Mouse (Mus musculus) limb, embryonic 14.5 days (tissue): Measurements from ENCODE around the gene Nrxn3. TPM values are rescaled to one million over a fixed set of nuclear protein-coding genes. Genes with fewer than 3 reads are reported as not detected.

Experiments used
- ATAC-seq: fragments of 200-750 bp; cut with Nextera tagmentation; 2 replicates; pipeline ENCODE4 v1.8.0; 2017; ENCODE audit warnings: low read depth, moderate number of reproducible peaks, moderate TSS enrichment; ENCODE audit not compliant: low FRiP score
- DNase-seq: peaks from one replicate; pipeline ENCODE4 v3.0.0-alpha.2; 2015; ENCODE audit warnings: low spot score
- H3K27ac ChIP-seq: fragments of 300-500 bp; sonication (generic); replicated peaks from 2 replicates; pipeline ENCODE4 v1.5.1; 2014; ENCODE audit warnings: low read depth, mild to moderate bottlenecking, low read length, moderate library complexity, mixed read lengths
- H3K27me3 ChIP-seq: fragments of 300-500 bp; sonication (generic); 2 replicates; pipeline ENCODE4 v1.6.1; 2014; ENCODE audit warnings: low read length, mixed read lengths; ENCODE audit not compliant: control insufficient read depth, insufficient read depth
- H3K36me3 ChIP-seq: fragments of 300-500 bp; sonication (generic); 2 replicates; pipeline ENCODE4 v1.6.1; 2014; ENCODE audit warnings: mild to moderate bottlenecking, low read length, moderate library complexity, mixed read lengths; ENCODE audit not compliant: control insufficient read depth, insufficient read depth
- H3K4me1 ChIP-seq: fragments of 300-500 bp; sonication (generic); 2 replicates; pipeline ENCODE4 v1.6.1; 2014; ENCODE audit warnings: antibody characterized with exemption, low read length, mixed read lengths; ENCODE audit not compliant: control insufficient read depth, insufficient read depth
- H3K4me2 ChIP-seq: fragments of 300-500 bp; sonication (generic); replicated peaks from 2 replicates; pipeline ENCODE4 v1.6.1; 2014; ENCODE audit warnings: low read depth, mild to moderate bottlenecking, low read length, moderate library complexity; ENCODE audit not compliant: severe bottlenecking
- H3K4me3 ChIP-seq: fragments of 300-500 bp; sonication (generic); replicated peaks from 2 replicates; pipeline ENCODE4 v1.5.1; 2014; ENCODE audit warnings: low read length
- H3K9ac ChIP-seq: fragments of 300-500 bp; sonication (generic); 2 replicates; pipeline ENCODE4 v1.6.1; 2014; ENCODE audit warnings: mild to moderate bottlenecking, low read depth, low read length, moderate library complexity; ENCODE audit not compliant: severe bottlenecking
- H3K9me3 ChIP-seq: fragments of 300-500 bp; sonication (generic); 2 replicates; pipeline ENCODE4 v1.6.1; 2016; ENCODE audit warnings: low read length; ENCODE audit not compliant: control insufficient read depth
- POLR2A ChIP-seq: fragments of 200-500 bp; IDR thresholded peaks from 2 replicates; pipeline ENCODE4 v1.8.0; 2012; ENCODE audit warnings: inconsistent platforms, mild to moderate bottlenecking, moderate library complexity, borderline replicate concordance; ENCODE audit not compliant: insufficient read depth, insufficient read length; ENCODE audit errors: extremely low read depth
- WGBS: fragments of 180-500 bp; shearing (Covaris S2); extraction: QIAGEN DNeasy Blood & Tissue Kit; methylation state at CpG from one replicate; pipeline ENCODE4 v1.1.7; 2014; 5-methylcytosine and 5-hydroxymethylcytosine counted together
- microRNA-seq: library from miRNA; unstranded; fragments of <30 nt; microRNA quantifications from one replicate; pipeline ENCODE4, GENCODE M21; 2016
- polyA plus RNA-seq, 2 experiments: library from polyadenylated mRNA; depleted of rRNA in 1 of 2; stranded (reverse) in 1 of 2; unstranded in 1 of 2; fragments of >200 nt; fragmentation: Nextera tagmentation in 1 of 2; extraction: Ambion mirVana in 1 of 2; gene quantifications; 2 replicates each; pipeline versions ENCODE4 v1.2.1 to v1.2.3; 2012 to 2014

The Nrxn3 gene
- polyA plus RNA-seq, 2 experiments: 0.74 to 1.4 TPM

DNA sequence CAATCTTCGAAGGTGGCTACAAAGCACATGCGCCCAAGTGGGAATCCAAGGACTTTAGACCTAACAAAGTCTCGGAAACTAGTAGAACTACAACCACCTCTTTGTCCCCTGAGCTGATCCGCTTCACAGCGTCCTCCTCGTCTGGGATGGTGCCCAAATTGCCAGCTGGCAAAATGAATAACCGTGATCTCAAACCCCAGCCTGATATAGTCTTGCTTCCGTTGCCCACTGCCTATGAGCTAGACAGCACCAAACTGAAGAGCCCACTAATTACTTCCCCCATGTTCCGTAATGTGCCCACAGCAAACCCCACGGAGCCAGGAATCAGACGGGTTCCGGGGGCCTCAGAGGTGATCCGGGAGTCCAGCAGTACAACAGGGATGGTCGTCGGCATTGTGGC, 1609.1 kb downstream of the Nrxn3 start:
- ATAC-seq (no peak), DNase-seq (no peak)
- TF ChIP-seq POLR2A: no peak
- no peaks in the 10 kb centered on the region for H3K27me3 ChIP-seq
- H3K4me3 ChIP-seq: no peak overlapping the region
- H3K4me2 ChIP-seq: no peak overlapping the region
- no peak overlapping the region for H3K27ac ChIP-seq
- no peaks in the 10 kb centered on the region for H3K36me3 ChIP-seq
- WGBS: 92% methylated on average over 15 of the region's 15 CpGs
- H3K9me3 ChIP-seq: no peaks in the 10 kb centered on the region
- no peaks in the 10 kb centered on the region for H3K4me1 ChIP-seq
- H3K9ac ChIP-seq: no peak overlapping the region

DNA sequence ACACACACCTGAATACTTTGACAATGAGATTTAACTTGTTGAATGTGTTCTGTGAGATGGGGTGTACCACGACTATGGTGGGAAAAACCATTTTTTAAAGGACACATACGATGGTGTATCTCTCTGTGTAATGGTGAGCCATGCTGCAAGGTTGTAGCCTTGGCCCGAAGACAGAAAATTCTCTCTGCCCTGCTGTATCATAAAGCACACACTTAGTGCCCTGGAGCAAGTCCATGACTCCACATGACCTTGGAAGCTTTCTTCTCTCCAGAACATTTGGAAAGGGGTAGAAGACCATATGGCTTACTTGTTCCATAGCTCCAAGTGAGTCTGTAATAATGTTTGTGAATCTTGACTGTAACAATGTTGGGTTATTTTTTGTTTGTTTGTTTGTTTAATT, 1609.8 kb downstream of the Nrxn3 start:
- H3K9ac ChIP-seq: no peak overlapping the region
- no peak for DNase-seq
- no peaks in the 10 kb centered on the region for H3K27me3 ChIP-seq
- no peaks in the 10 kb centered on the region for H3K4me1 ChIP-seq
- H3K4me3 ChIP-seq: no peak overlapping the region
- no peaks in the 10 kb centered on the region for H3K36me3 ChIP-seq
- ATAC-seq: no peak
- WGBS: 87% methylated on average over 3 of the region's 3 CpGs
- no peak overlapping the region for H3K27ac ChIP-seq
- no peaks in the 10 kb centered on the region for H3K9me3 ChIP-seq
- H3K4me2 ChIP-seq: no peak overlapping the region
- no peak for TF ChIP-seq POLR2A

DNA sequence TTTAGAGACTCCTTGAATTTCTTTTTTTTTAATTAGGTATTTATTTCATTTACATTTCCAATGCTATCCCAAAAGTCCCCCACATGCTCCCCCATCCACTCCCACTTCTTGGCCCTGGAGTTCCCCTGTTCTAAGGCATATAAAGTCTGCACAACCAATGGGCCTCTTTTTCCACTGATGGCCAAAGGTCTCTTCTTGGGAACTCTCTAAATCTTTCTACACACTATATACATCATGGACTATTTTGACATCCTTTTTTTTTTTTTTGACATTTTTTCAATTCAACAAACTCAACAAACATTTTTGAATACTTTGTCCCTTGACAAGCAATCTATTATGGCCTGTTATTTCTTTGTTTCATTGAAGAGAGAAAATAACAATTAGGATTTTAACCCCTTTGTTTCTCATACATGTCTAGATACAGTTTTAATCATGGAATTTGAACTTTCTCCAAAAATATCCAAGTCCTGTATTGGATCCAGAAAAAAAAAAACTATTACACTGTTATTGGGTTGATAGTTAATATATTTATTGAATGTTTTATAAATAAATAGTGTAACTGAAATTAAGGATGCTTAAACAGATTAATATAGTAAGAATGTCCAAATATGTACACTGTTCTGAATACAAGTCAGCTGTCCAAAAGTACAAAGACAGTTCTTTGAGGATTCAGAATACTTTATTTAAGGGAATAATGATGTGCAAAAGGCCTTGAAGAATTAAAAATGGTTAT, 1615.0 kb downstream of the Nrxn3 start:
- H3K9me3 ChIP-seq: no peaks in the 10 kb centered on the region
- DNase-seq (no peak), ATAC-seq (no peak)
- no peak overlapping the region for H3K9ac ChIP-seq
- no peak for TF ChIP-seq POLR2A
- H3K36me3 ChIP-seq: no peaks in the 10 kb centered on the region
- H3K27ac ChIP-seq: no peak overlapping the region
- H3K4me1 ChIP-seq: no peaks in the 10 kb centered on the region
- H3K4me2 ChIP-seq: no peak overlapping the region
- H3K4me3 ChIP-seq: no peak overlapping the region
- H3K27me3 ChIP-seq: no peaks in the 10 kb centered on the region

DNA sequence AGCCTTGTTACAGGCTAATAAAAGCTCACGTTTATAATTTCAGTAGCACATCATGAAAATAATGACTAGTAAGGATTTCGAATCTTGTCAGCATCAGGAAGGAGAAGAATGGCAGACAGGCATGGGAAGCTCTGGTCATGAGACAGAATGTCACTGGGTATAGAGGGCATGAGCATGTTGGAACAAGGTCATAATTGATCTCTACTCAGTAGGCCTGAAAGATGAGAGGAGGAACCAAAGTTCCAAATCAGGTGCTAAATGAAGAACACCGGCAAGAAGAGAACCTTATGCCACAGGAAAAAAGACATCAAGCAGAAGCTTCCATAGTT, 1615.5 kb downstream of the Nrxn3 start:
- Histone ChIP-seq H3K36me3 (no peaks in the 10 kb centered on the region), H3K27ac (no peak overlapping the region), H3K9ac (no peak overlapping the region), H3K4me1 (no peaks in the 10 kb centered on the region), H3K4me2 (no peak overlapping the region), H3K4me3 (no peak overlapping the region), H3K27me3 (no peaks in the 10 kb centered on the region), H3K9me3 (no peaks in the 10 kb centered on the region)
- DNase-seq (no peak), ATAC-seq (no peak)
- TF ChIP-seq POLR2A: no peak
- WGBS: 79% methylated on average over 3 of the region's 3 CpGs

Small RNAs within 50 kb of the gene (microRNA-seq; reads per million reads assigned to microRNA genes)
- gene Gm23989: not detected
- gene Gm27313: not detected
